ENCODE assay signal across 8 mouse cellular contexts in the genomic region with DNA sequence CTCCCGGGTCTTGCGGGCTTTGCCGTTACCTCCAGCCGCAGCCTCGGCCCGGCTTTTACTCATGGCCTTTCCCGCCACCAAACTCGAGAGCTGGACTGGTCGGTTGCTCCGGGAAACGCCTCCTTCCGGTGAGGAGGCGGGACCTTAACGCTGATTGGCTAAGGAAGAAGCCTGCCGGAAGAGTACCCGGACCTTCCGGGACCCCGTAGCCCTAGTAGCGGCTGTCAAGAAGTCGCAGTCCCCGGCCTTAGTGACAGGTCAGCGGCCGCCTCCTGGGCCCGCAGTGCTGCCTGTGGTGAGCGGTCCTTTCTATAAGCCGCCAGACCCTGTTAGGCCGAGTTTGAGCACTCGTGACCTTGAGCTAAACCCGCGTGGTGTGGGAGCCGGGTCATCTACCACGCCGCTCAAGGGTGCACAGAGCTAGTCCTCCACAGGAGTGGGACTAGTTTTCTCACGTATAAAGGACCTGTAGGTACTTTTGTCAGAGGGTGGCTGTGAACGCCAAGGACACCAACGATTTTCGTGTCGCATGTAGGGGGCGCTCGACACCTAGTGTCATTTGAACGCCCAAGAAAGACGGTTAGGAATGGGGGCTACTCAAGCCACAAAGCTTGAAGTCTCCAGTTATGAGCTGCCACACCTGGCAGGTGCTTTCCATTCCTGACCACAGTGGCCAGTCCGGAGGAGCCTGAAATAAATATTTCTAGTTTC. TPM values are rescaled to one million over a fixed set of nuclear protein-coding genes. Genes with fewer than 3 reads are reported as not detected.
DNase-seq lines count a peak whose midpoint lies in the region; ATAC-seq and TF ChIP-seq lines count a peak whose summit lies in the region.

Psmc3ip (minus strand) TSS at position 123 of the 711 bp plus-strand sequence.

- TF ChIP-seq CTCF in thymus, adult 2 months (IDR thresholded peaks at IDR 0.05; ENCODE audit: borderline replicate concordance, control insufficient read depth, extremely low read depth, insufficient read depth, low read length, poor library complexity): peak; percentile 83; the same call in 1 of the 2 replicates

- DNase-seq in Muller cell, postnatal 12 days (ENCODE audit: inconsistent ontology term): peak; percentile 95
- peak; percentile 94 for DNase-seq in cerebellum, adult 9-10 months
- peak; percentile 97 for DNase-seq in hindbrain, embryonic 10.5 days (ENCODE audit: low spot score)
- peak; percentile 95 for DNase-seq in layer of hippocampus, adult 9-11 months
- DNase-seq in ovary, adult 18-20 months (ENCODE audit: low spot score): peak; percentile 90
- peak; percentile 94 for DNase-seq in thymus, adult 2 months

- no peaks in the 10 kb centered on the region for H3K9me3 ChIP-seq in hindbrain, embryonic 10.5 days
- no peaks in the 10 kb centered on the region for H3K9me3 ChIP-seq in lung, embryonic 16.5 days (ENCODE audit: control insufficient read depth, low read length)

- no peaks in the 10 kb centered on the region for H3K27me3 ChIP-seq in hindbrain, embryonic 10.5 days (ENCODE audit: insufficient read depth, poor library complexity, severe bottlenecking)
- H3K27me3 ChIP-seq in lung, embryonic 16.5 days (ENCODE audit: control insufficient read depth, insufficient read depth, low read depth, low read length): no peaks in the 10 kb centered on the region
- no peaks in the 10 kb centered on the region for H3K27me3 ChIP-seq in thymus, adult 2 months (ENCODE audit: control insufficient read depth, insufficient read depth, low read length)

- peak within 1 kb of the TSS; percentile 85 for H3K27ac ChIP-seq in hindbrain, embryonic 10.5 days
- H3K27ac ChIP-seq in lung, embryonic 16.5 days (ENCODE audit: low read length): peak within 1 kb of the TSS; percentile 95
- H3K27ac ChIP-seq in thymus, adult 2 months (ENCODE audit: control insufficient read depth, insufficient read depth, low read length): peak within 1 kb of the TSS; percentile 81

- peak within 1 kb of the TSS; percentile 89 for H3K4me2 ChIP-seq in lung, embryonic 16.5 days (ENCODE audit: low read depth, low read length)

- peak; percentile 97 for ATAC-seq in frontal cortex, adult (ENCODE audit: low TSS enrichment)
- ATAC-seq in lung, embryonic 16.5 days (ENCODE audit: low read depth): peak; percentile 98

- H3K4me1 ChIP-seq in hindbrain, embryonic 10.5 days (replicated peaks): peaks cover 27% of the 10 kb centered on the region
- peaks cover 11% of the 10 kb centered on the region; the same call in 1 of the 2 replicates for H3K4me1 ChIP-seq in lung, embryonic 16.5 days (replicated peaks; ENCODE audit: control insufficient read depth, insufficient read depth, low read length)
- peaks cover 8% of the 10 kb centered on the region; the same call in 1 of the 2 replicates for H3K4me1 ChIP-seq in thymus, adult 2 months (replicated peaks; ENCODE audit: control insufficient read depth, insufficient read depth, low read length)

- H3K36me3 ChIP-seq in hindbrain, embryonic 10.5 days: peaks cover 81% of the 10 kb centered on the region
- peaks cover 46% of the 10 kb centered on the region for H3K36me3 ChIP-seq in lung, embryonic 16.5 days (ENCODE audit: control insufficient read depth, insufficient read depth, low read length)
- H3K36me3 ChIP-seq in thymus, adult 2 months (ENCODE audit: control insufficient read depth, insufficient read depth, low read length): peaks cover 57% of the 10 kb centered on the region

- TF ChIP-seq POLR2A in thymus, adult 2 months (IDR thresholded peaks at IDR 0.05; ENCODE audit: control insufficient read depth, extremely low read depth, insufficient read depth, low read length, poor library complexity): peak; percentile 78

- H3K4me3 ChIP-seq in hindbrain, embryonic 10.5 days: peak within 1 kb of the TSS; percentile 66
- H3K4me3 ChIP-seq in lung, embryonic 16.5 days (ENCODE audit: low read length): peak within 1 kb of the TSS; percentile 85
- peak within 1 kb of the TSS; percentile 85 for H3K4me3 ChIP-seq in thymus, adult 2 months (ENCODE audit: control insufficient read depth, insufficient read depth, low read length)

- H3K9ac ChIP-seq in lung, embryonic 16.5 days (ENCODE audit: low read length): peak within 1 kb of the TSS; percentile 82

- whole genome bisulfite sequencing in hindbrain, embryonic 10.5 days: under 1% methylated on average over 43 of the region's 43 CpGs
- under 1% methylated on average over 43 of the region's 43 CpGs for WGBS in lung, embryonic 16.5 days
- under 1% methylated on average over 43 of the region's 43 CpGs for WGBS in thymus, adult 2 months

RNA-seq across cellular contexts. Expression of gene Psmc3ip, which starts in this region (rescaled TPM):
- 59.7 and 72.5 TPM in 2 replicates for polyA plus RNA-seq in hindbrain, embryonic 10.5 days (2016; fragmentation: Nextera tagmentation; extraction: Ambion mirVana)
- polyA plus RNA-seq in lung, embryonic 16.5 days (2015; fragmentation: Nextera tagmentation; extraction: Ambion mirVana): 29.3 and 32.3 TPM in 2 replicates
- polyA plus RNA-seq in thymus, adult 2 months (2012; rRNA removed): 6.0 and 6.1 TPM in 2 replicates

Comparison
In these comparisons a context has a peak if more than half of its experiments do, and no peak if none do; other contexts are left out.
1. Peak in every context shown above with its lines: DNase-seq, ATAC-seq, H3K4me3 ChIP-seq and H3K27ac ChIP-seq.